Mouse (Mus musculus) midbrain, embryonic 13.5 days (tissue): ENCODE measurements around the gene 1700123O20Rik. TPM values are rescaled to one million over a fixed set of nuclear protein-coding genes. Genes with fewer than 3 reads are reported as not detected.
A peak's percentile ranks its signal among the peaks of the same experiment; 100 is the strongest.

Experiments used
- ATAC-seq: fragments of 200-750 bp; cut with Nextera tagmentation; 2 replicates; pipeline ENCODE4 v1.8.0; 2017; ENCODE audit warnings: mild to moderate bottlenecking, moderate TSS enrichment, moderate library complexity
- H3K27ac ChIP-seq: fragments of 300-500 bp; sonication (generic); 2 replicates; pipeline ENCODE4 v1.5.1; 2015; ENCODE audit warnings: inconsistent platforms, mild to moderate bottlenecking, moderate library complexity
- H3K27me3 ChIP-seq: fragments of 300-500 bp; sonication (generic); 2 replicates; pipeline ENCODE4 v1.6.1; 2015; ENCODE audit warnings: mild to moderate bottlenecking, inconsistent platforms
- H3K36me3 ChIP-seq: fragments of 300-500 bp; sonication (generic); 2 replicates; pipeline ENCODE4 v1.6.1; 2015; ENCODE audit warnings: mild to moderate bottlenecking, inconsistent platforms
- H3K4me1 ChIP-seq: fragments of 300-500 bp; sonication (generic); replicated peaks from 2 replicates; pipeline ENCODE4 v1.6.1; 2015; ENCODE audit warnings: inconsistent platforms
- H3K4me2 ChIP-seq: fragments of 300-500 bp; sonication (generic); replicated peaks from 2 replicates; pipeline ENCODE4 v1.6.1; 2015; ENCODE audit warnings: moderate library complexity, mild to moderate bottlenecking, inconsistent platforms
- H3K4me3 ChIP-seq: fragments of 300-500 bp; sonication (generic); replicated peaks from 2 replicates; pipeline ENCODE4 v1.5.1; 2015; ENCODE audit warnings: mild to moderate bottlenecking, inconsistent platforms
- H3K9ac ChIP-seq: fragments of 300-500 bp; sonication (generic); replicated peaks from 2 replicates; pipeline ENCODE4 v1.6.1; 2015; ENCODE audit warnings: mild to moderate bottlenecking, inconsistent platforms
- H3K9me3 ChIP-seq: fragments of 300-500 bp; sonication (generic); 2 replicates; pipeline ENCODE4 v1.6.1; 2016; ENCODE audit warnings: mild to moderate bottlenecking, inconsistent platforms
- WGBS: fragments of 180-500 bp; shearing (Covaris S2); methylation state at CpG from one replicate; pipeline ENCODE4 v1.1.7; 2015; 5-methylcytosine and 5-hydroxymethylcytosine counted together
- polyA plus RNA-seq: library from polyadenylated mRNA; unstranded; fragments of >200 nt; fragmentation: Nextera tagmentation; extraction: Ambion mirVana; gene quantifications from 2 replicates; pipeline ENCODE4 v1.2.1, GENCODE M21; 2015

1700123O20Rik gene
- polyA plus RNA-seq, 1 experiment from 2014 or later = 76.6 TPM

GRCm38 (mm10) chr14:54712074-54712473 is 26.1 kb downstream of the 1700123O20Rik start, which contains the start of gene Cebpe:
Gene Cebpe (minus strand): TSS chr14:54712174.
- H3K9ac ChIP-seq = 0 out of 2 replicates have a peak within 1 kb of the TSS, but pooled peaks have one; percentile 19
- no peaks in the 10 kb centered on the region for H3K36me3 ChIP-seq
- no peaks in the 10 kb centered on the region for H3K9me3 ChIP-seq
- no peak within 1 kb of the TSS for H3K27ac ChIP-seq
- H3K4me3 ChIP-seq = no peak within 1 kb of the TSS
- WGBS = 83% methylated on average over 7 of the region's 7 CpGs
- H3K4me1 ChIP-seq = peaks cover 8% of the 10 kb centered on the region
- ATAC-seq = no peak
- H3K27me3 ChIP-seq = 0 out of 2 replicates have a peak, but pooled peaks cover 4% of the 10 kb centered on the region
- no peak within 1 kb of the TSS for H3K4me2 ChIP-seq

- no peaks in the 10 kb centered on the region for H3K36me3 ChIP-seq
- 0 out of 2 replicates have a peak overlapping the region, but pooled peaks have one; percentile 19 for H3K9ac ChIP-seq
- H3K4me3 ChIP-seq = no peak overlapping the region
- 0 out of 2 replicates have a peak, but pooled peaks cover 4% of the 10 kb centered on the region for H3K27me3 ChIP-seq
- H3K4me1 ChIP-seq = peaks cover 8% of the 10 kb centered on the region
- WGBS = 83% methylated on average over 8 of the region's 8 CpGs
- no peak overlapping the region for H3K4me2 ChIP-seq
- H3K9me3 ChIP-seq = no peaks in the 10 kb centered on the region
- H3K27ac ChIP-seq = no peak overlapping the region
- ATAC-seq = no peak
Observed at GRCm38 (mm10) chr14:54712861-54713260, 26.8 kb downstream of the 1700123O20Rik start.

GRCm38 (mm10) chr14:54714121-54714520 is 28.1 kb downstream of the 1700123O20Rik start:
- Histone ChIP-seq H3K36me3 (no peaks in the 10 kb centered on the region), H3K27ac (no peak overlapping the region), H3K4me2 (peak overlapping the region; percentile 59), H3K4me1 (peaks cover 8% of the 10 kb centered on the region), H3K4me3 (peak overlapping the region; percentile 39), H3K9ac (peak overlapping the region; percentile 57; the same call in 1 of the 2 replicates), H3K9me3 (no peaks in the 10 kb centered on the region), H3K27me3 (0 out of 2 replicates have a peak, but pooled peaks cover 4% of the 10 kb centered on the region)
- WGBS = 1% methylated on average over 13 of the region's 13 CpGs
- ATAC-seq = peak; percentile 75

- Histone ChIP-seq H3K4me3 (peak overlapping the region; percentile 39), H3K9ac (peak overlapping the region; percentile 57), H3K27me3 (0 out of 2 replicates have a peak, but pooled peaks cover 4% of the 10 kb centered on the region), H3K36me3 (no peaks in the 10 kb centered on the region), H3K27ac (peak overlapping the region; percentile 51; the same call in 1 of the 2 replicates), H3K4me2 (peak overlapping the region; percentile 59), H3K9me3 (no peaks in the 10 kb centered on the region), H3K4me1 (peaks cover 8% of the 10 kb centered on the region)
- WGBS = 2% methylated on average over 15 of the region's 15 CpGs
- ATAC-seq = peak; percentile 76
Observed at GRCm38 (mm10) chr14:54714617-54715081, 28.6 kb downstream of the 1700123O20Rik start.

- 71% methylated on average over 1 of the region's 1 CpGs for WGBS
- no peak overlapping the region for H3K9ac ChIP-seq
- ATAC-seq = no peak
- H3K4me3 ChIP-seq = peak overlapping the region; percentile 39
- H3K36me3 ChIP-seq = no peaks in the 10 kb centered on the region
- no peaks in the 10 kb centered on the region for H3K9me3 ChIP-seq
- H3K4me1 ChIP-seq = peaks cover 8% of the 10 kb centered on the region
- H3K27me3 ChIP-seq = 0 out of 2 replicates have a peak, but pooled peaks cover 4% of the 10 kb centered on the region
- H3K27ac ChIP-seq = no peak overlapping the region
- H3K4me2 ChIP-seq = peak overlapping the region; percentile 59
Observed at GRCm38 (mm10) chr14:54715402-54715801, 29.4 kb downstream of the 1700123O20Rik start.

GRCm38 (mm10) chr14:54720041-54720440 is 34.0 kb downstream of the 1700123O20Rik start:
- Histone ChIP-seq H3K9ac (no peak overlapping the region), H3K36me3 (no peaks in the 10 kb centered on the region), H3K9me3 (no peaks in the 10 kb centered on the region), H3K27me3 (0 out of 2 replicates have a peak, but pooled peaks cover 4% of the 10 kb centered on the region), H3K27ac (no peak overlapping the region), H3K4me3 (no peak overlapping the region), H3K4me1 (peaks cover 3% of the 10 kb centered on the region), H3K4me2 (no peak overlapping the region)
- WGBS = 91% methylated on average over 11 of the region's 11 CpGs
- no peak for ATAC-seq

GRCm38 (mm10) chr14:54720654-54721350 is 34.8 kb downstream of the 1700123O20Rik start:
- no peak for ATAC-seq
- H3K9ac ChIP-seq = no peak overlapping the region
- no peaks in the 10 kb centered on the region for H3K36me3 ChIP-seq
- H3K27me3 ChIP-seq = 0 out of 2 replicates have a peak, but pooled peaks cover 4% of the 10 kb centered on the region
- H3K4me1 ChIP-seq = no peaks in the 10 kb centered on the region
- H3K27ac ChIP-seq = no peak overlapping the region
- no peaks in the 10 kb centered on the region for H3K9me3 ChIP-seq
- 91% methylated on average over 7 of the region's 7 CpGs for WGBS
- no peak overlapping the region for H3K4me3 ChIP-seq
- H3K4me2 ChIP-seq = no peak overlapping the region

GRCm38 (mm10) chr14:54721711-54722110 is 35.7 kb downstream of the 1700123O20Rik start:
- Histone ChIP-seq H3K36me3 (no peaks in the 10 kb centered on the region), H3K4me3 (no peak overlapping the region), H3K9me3 (no peaks in the 10 kb centered on the region), H3K27ac (no peak overlapping the region), H3K9ac (no peak overlapping the region), H3K27me3 (no peaks in the 10 kb centered on the region), H3K4me2 (no peak overlapping the region), H3K4me1 (no peaks in the 10 kb centered on the region)
- WGBS = 82% methylated on average over 10 of the region's 10 CpGs
- ATAC-seq = no peak

- H3K27ac ChIP-seq = no peak overlapping the region
- no peaks in the 10 kb centered on the region for H3K4me1 ChIP-seq
- ATAC-seq = no peak
- no peaks in the 10 kb centered on the region for H3K36me3 ChIP-seq
- no peak overlapping the region for H3K4me3 ChIP-seq
- WGBS = 74% methylated on average over 6 of the region's 6 CpGs
- no peaks in the 10 kb centered on the region for H3K9me3 ChIP-seq
- no peak overlapping the region for H3K9ac ChIP-seq
- no peak overlapping the region for H3K4me2 ChIP-seq
- H3K27me3 ChIP-seq = no peaks in the 10 kb centered on the region
Observed at GRCm38 (mm10) chr14:54724049-54724448, 38.0 kb downstream of the 1700123O20Rik start.

- 82% methylated on average over 5 of the region's 5 CpGs for WGBS
Observed at GRCm38 (mm10) chr14:54727565-54727964, 41.5 kb downstream of the 1700123O20Rik start.

GRCm38 (mm10) chr14:54728823-54729653 is 43.0 kb downstream of the 1700123O20Rik start:
- Histone ChIP-seq H3K9ac (0 out of 2 replicates have a peak overlapping the region, but pooled peaks have one; percentile 10), H3K4me2 (no peak overlapping the region), H3K27ac (no peak overlapping the region), H3K4me1 (no peaks in the 10 kb centered on the region), H3K36me3 (no peaks in the 10 kb centered on the region), H3K4me3 (no peak overlapping the region), H3K27me3 (no peaks in the 10 kb centered on the region; the same call in 1 of the 2 replicates), H3K9me3 (no peaks in the 10 kb centered on the region)
- WGBS = 59% methylated on average over 13 of the region's 13 CpGs
- ATAC-seq = no peak

More at GRCm38 (mm10) chr14:54727565-54727964, 41.5 kb downstream of the 1700123O20Rik start:
- H3K9ac ChIP-seq = no peak overlapping the region
- no peaks in the 10 kb centered on the region for H3K9me3 ChIP-seq
- no peak overlapping the region for H3K27ac ChIP-seq
- H3K4me3 ChIP-seq = no peak overlapping the region
- no peak overlapping the region for H3K4me2 ChIP-seq
- H3K27me3 ChIP-seq = no peaks in the 10 kb centered on the region; the same call in 1 of the 2 replicates
- no peaks in the 10 kb centered on the region for H3K4me1 ChIP-seq
- H3K36me3 ChIP-seq = no peaks in the 10 kb centered on the region
- no peak for ATAC-seq
